Mouse (Mus musculus) midbrain, embryonic 13.5 days (tissue): ENCODE results near the gene Ache. TPM values are rescaled to one million over a fixed set of nuclear protein-coding genes. Genes with fewer than 3 reads are reported as not detected.
A peak's percentile ranks its signal among the peaks of the same experiment; 100 is the strongest.

Experiments used
- ATAC-seq: fragments of 200-750 bp; cut with Nextera tagmentation; 2 replicates; pipeline ENCODE4 v1.8.0; 2017; ENCODE audit warnings: mild to moderate bottlenecking, moderate TSS enrichment, moderate library complexity
- H3K27ac ChIP-seq: fragments of 300-500 bp; sonication (generic); 2 replicates; pipeline ENCODE4 v1.5.1; 2015; ENCODE audit warnings: inconsistent platforms, mild to moderate bottlenecking, moderate library complexity
- H3K27me3 ChIP-seq: fragments of 300-500 bp; sonication (generic); 2 replicates; pipeline ENCODE4 v1.6.1; 2015; ENCODE audit warnings: mild to moderate bottlenecking, inconsistent platforms
- H3K36me3 ChIP-seq: fragments of 300-500 bp; sonication (generic); 2 replicates; pipeline ENCODE4 v1.6.1; 2015; ENCODE audit warnings: mild to moderate bottlenecking, inconsistent platforms
- H3K4me1 ChIP-seq: fragments of 300-500 bp; sonication (generic); replicated peaks from 2 replicates; pipeline ENCODE4 v1.6.1; 2015; ENCODE audit warnings: inconsistent platforms
- H3K4me2 ChIP-seq: fragments of 300-500 bp; sonication (generic); replicated peaks from 2 replicates; pipeline ENCODE4 v1.6.1; 2015; ENCODE audit warnings: moderate library complexity, mild to moderate bottlenecking, inconsistent platforms
- H3K4me3 ChIP-seq: fragments of 300-500 bp; sonication (generic); replicated peaks from 2 replicates; pipeline ENCODE4 v1.5.1; 2015; ENCODE audit warnings: mild to moderate bottlenecking, inconsistent platforms
- H3K9ac ChIP-seq: fragments of 300-500 bp; sonication (generic); replicated peaks from 2 replicates; pipeline ENCODE4 v1.6.1; 2015; ENCODE audit warnings: mild to moderate bottlenecking, inconsistent platforms
- H3K9me3 ChIP-seq: fragments of 300-500 bp; sonication (generic); 2 replicates; pipeline ENCODE4 v1.6.1; 2016; ENCODE audit warnings: mild to moderate bottlenecking, inconsistent platforms
- WGBS: fragments of 180-500 bp; shearing (Covaris S2); methylation state at CpG from one replicate; pipeline ENCODE4 v1.1.7; 2015; 5-methylcytosine and 5-hydroxymethylcytosine counted together
- polyA plus RNA-seq: library from polyadenylated mRNA; unstranded; fragments of >200 nt; fragmentation: Nextera tagmentation; extraction: Ambion mirVana; gene quantifications from 2 replicates; pipeline ENCODE4 v1.2.1, GENCODE M21; 2015

Gene Ache
- polyA plus RNA-seq, 1 experiment from 2014 or later, result 11.2 TPM

GRCm38 (mm10) chr5:137288999-137289470 is 1.7 kb downstream of the Ache start:
- Histone ChIP-seq H3K27me3 (peaks cover 50% of the 10 kb centered on the region), H3K4me3 (peak overlapping the region; percentile 54), H3K27ac (no peak overlapping the region), H3K9me3 (no peaks in the 10 kb centered on the region), H3K36me3 (no peaks in the 10 kb centered on the region), H3K4me2 (peak overlapping the region; percentile 95), H3K4me1 (peaks cover 49% of the 10 kb centered on the region), H3K9ac (peak overlapping the region; percentile 53; the same call in 1 of the 2 replicates)
- ATAC-seq, result no peak
- WGBS, result 1% methylated on average over 25 of the region's 25 CpGs

- WGBS, result 54% methylated on average over 13 of the region's 13 CpGs
- Histone ChIP-seq H3K27ac (no peak overlapping the region), H3K4me3 (peak overlapping the region; percentile 54), H3K27me3 (peaks cover 50% of the 10 kb centered on the region), H3K4me2 (peak overlapping the region; percentile 95), H3K4me1 (peaks cover 51% of the 10 kb centered on the region), H3K36me3 (no peaks in the 10 kb centered on the region), H3K9ac (no peak overlapping the region), H3K9me3 (no peaks in the 10 kb centered on the region)
- ATAC-seq, result no peak
Observed at GRCm38 (mm10) chr5:137289591-137290365, 2.5 kb downstream of the Ache start.

GRCm38 (mm10) chr5:137290677-137291076 is 3.4 kb downstream of the Ache start:
- H3K27ac ChIP-seq, result no peak overlapping the region
- H3K4me2 ChIP-seq, result peak overlapping the region; percentile 22; the same call in 1 of the 2 replicates
- H3K9ac ChIP-seq, result 0 out of 2 replicates have a peak overlapping the region, but pooled peaks have one; percentile 10
- ATAC-seq, result no peak
- no peak overlapping the region for H3K4me3 ChIP-seq
- H3K9me3 ChIP-seq, result no peaks in the 10 kb centered on the region
- WGBS, result 26% methylated on average over 15 of the region's 15 CpGs
- peaks cover 8% of the 10 kb centered on the region for H3K36me3 ChIP-seq
- peaks cover 59% of the 10 kb centered on the region for H3K4me1 ChIP-seq
- H3K27me3 ChIP-seq, result peaks cover 50% of the 10 kb centered on the region

DNA sequence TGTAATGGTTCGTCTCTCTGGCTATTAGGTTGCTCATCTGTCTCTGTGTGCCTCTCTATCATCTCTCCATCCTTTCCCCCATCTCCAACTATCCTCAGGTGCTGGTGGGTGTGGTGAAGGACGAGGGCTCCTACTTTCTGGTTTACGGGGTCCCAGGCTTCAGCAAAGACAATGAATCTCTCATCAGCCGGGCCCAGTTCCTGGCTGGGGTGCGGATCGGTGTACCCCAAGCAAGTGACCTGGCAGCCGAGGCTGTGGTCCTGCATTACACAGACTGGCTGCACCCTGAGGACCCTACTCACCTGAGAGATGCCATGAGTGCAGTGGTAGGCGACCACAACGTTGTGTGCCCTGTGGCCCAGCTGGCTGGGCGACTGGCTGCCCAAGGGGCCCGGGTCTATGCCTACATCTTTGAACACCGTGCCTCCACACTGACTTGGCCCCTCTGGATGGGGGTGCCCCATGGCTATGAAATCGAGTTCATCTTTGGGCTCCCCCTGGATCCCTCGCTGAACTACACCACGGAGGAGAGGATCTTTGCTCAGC is 4.1 kb downstream of the Ache start:
- no peak overlapping the region for H3K4me3 ChIP-seq
- H3K9me3 ChIP-seq, result no peaks in the 10 kb centered on the region
- peaks cover 56% of the 10 kb centered on the region for H3K4me1 ChIP-seq
- peaks cover 50% of the 10 kb centered on the region for H3K27me3 ChIP-seq
- ATAC-seq, result no peak
- 80% methylated on average over 15 of the region's 15 CpGs for WGBS
- H3K9ac ChIP-seq, result no peak overlapping the region
- H3K36me3 ChIP-seq, result peaks cover 16% of the 10 kb centered on the region
- no peak overlapping the region for H3K4me2 ChIP-seq
- no peak overlapping the region for H3K27ac ChIP-seq

GRCm38 (mm10) chr5:137293282-137293681 is 6.0 kb downstream of the Ache start:
- peak overlapping the region; percentile 63 for H3K4me3 ChIP-seq
- 0 out of 2 replicates have a peak, but pooled peaks have one; percentile 2 for ATAC-seq
- H3K27ac ChIP-seq, result peak overlapping the region; percentile 87; the same call in 1 of the 2 replicates
- peak overlapping the region; percentile 100 for H3K4me2 ChIP-seq
- peaks cover 43% of the 10 kb centered on the region for H3K27me3 ChIP-seq
- WGBS, result under 1% methylated on average over 15 of the region's 15 CpGs
- peak overlapping the region; percentile 86 for H3K9ac ChIP-seq
- peaks cover 34% of the 10 kb centered on the region for H3K36me3 ChIP-seq
- no peaks in the 10 kb centered on the region for H3K9me3 ChIP-seq
- peaks cover 40% of the 10 kb centered on the region for H3K4me1 ChIP-seq

GRCm38 (mm10) chr5:137293839-137294743 is 6.8 kb downstream of the Ache start, which contains the start of gene Ufsp1:
Ufsp1 (plus strand) TSS chr5:137294629.
- H3K27me3 ChIP-seq, result peaks cover 37% of the 10 kb centered on the region
- peaks cover 33% of the 10 kb centered on the region for H3K4me1 ChIP-seq
- peak; percentile 97 for ATAC-seq
- H3K4me3 ChIP-seq, result peak within 1 kb of the TSS; percentile 63
- WGBS, result under 1% methylated on average over 52 of the region's 52 CpGs
- peak within 1 kb of the TSS; percentile 86 for H3K9ac ChIP-seq
- peak within 1 kb of the TSS; percentile 100 for H3K4me2 ChIP-seq
- H3K36me3 ChIP-seq, result peaks cover 42% of the 10 kb centered on the region
- no peaks in the 10 kb centered on the region for H3K9me3 ChIP-seq
- peak within 1 kb of the TSS; percentile 87 for H3K27ac ChIP-seq

DNA sequence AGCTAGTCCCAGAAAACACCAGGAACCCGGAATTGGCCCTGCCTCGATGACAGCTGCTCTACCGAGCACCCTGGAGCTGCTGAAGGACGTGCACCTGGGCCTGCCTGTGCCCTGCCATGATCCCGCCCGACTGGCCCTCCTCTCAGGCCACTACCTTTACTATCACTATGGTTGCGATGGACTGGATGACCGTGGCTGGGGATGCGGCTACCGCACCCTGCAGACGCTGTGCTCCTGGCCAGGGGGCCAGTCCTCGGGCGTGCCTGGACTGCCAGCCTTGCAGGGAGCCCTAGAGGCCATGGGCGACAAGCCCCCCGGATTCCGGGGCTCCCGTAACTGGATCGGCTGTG is 7.4 kb downstream of the Ache start:
- H3K4me2 ChIP-seq, result peak overlapping the region; percentile 100
- peaks cover 48% of the 10 kb centered on the region for H3K36me3 ChIP-seq
- 8% methylated on average over 18 of the region's 18 CpGs for WGBS
- H3K4me3 ChIP-seq, result peak overlapping the region; percentile 63
- H3K9ac ChIP-seq, result peak overlapping the region; percentile 86
- ATAC-seq, result peak; percentile 74
- H3K27ac ChIP-seq, result peak overlapping the region; percentile 87
- no peaks in the 10 kb centered on the region for H3K9me3 ChIP-seq
- peaks cover 28% of the 10 kb centered on the region for H3K4me1 ChIP-seq
- H3K27me3 ChIP-seq, result peaks cover 30% of the 10 kb centered on the region

DNA sequence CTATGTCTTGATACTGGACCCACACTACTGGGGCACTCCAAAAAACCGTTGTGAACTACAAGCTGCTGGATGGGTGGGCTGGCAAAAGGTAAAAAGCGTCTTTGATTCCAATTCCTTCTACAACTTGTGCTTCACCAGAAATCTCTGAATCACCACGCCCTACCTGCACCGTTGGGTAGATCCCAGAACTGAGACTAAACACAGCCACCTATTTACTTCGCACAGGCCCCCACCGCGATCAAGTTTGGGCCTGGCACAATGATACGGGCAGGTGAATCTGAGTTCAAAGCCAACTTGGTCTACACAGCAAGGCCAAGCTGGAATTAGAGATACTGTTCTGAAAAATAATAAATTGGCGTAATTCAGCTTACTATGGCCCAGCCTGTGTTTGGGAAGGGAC is 8.0 kb downstream of the Ache start:
- Histone ChIP-seq H3K4me2 (peak overlapping the region; percentile 100), H3K4me1 (peaks cover 25% of the 10 kb centered on the region), H3K4me3 (peak overlapping the region; percentile 63), H3K9me3 (no peaks in the 10 kb centered on the region), H3K27ac (peak overlapping the region; percentile 87), H3K27me3 (peaks cover 25% of the 10 kb centered on the region), H3K36me3 (peaks cover 54% of the 10 kb centered on the region), H3K9ac (peak overlapping the region; percentile 86)
- 84% methylated on average over 9 of the region's 9 CpGs for WGBS
- ATAC-seq, result no peak

DNA sequence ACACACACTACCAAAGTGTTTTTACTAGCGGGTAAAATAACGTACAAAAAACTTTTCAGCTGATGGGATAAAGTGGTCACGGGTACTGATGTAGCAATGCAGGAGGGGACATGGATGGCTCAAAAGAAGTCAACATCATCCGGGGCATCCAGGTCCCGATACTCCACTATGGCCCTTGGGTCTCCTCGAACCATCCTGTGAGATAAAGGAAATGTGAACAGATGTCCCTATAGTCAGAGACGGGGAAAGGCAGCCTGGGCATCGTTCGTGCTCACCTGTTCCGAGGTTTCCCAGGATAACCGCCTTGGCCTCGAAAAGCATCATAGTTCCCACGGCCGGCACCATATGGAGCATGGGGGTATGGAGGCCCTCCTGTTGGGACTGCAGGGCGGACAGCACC is 8.4 kb downstream of the Ache start:
- peaks cover 20% of the 10 kb centered on the region for H3K27me3 ChIP-seq
- H3K36me3 ChIP-seq, result peaks cover 58% of the 10 kb centered on the region
- no peak for ATAC-seq
- no peak overlapping the region for H3K4me2 ChIP-seq
- H3K9me3 ChIP-seq, result no peaks in the 10 kb centered on the region
- no peak overlapping the region for H3K9ac ChIP-seq
- H3K27ac ChIP-seq, result no peak overlapping the region
- 93% methylated on average over 15 of the region's 15 CpGs for WGBS
- H3K4me3 ChIP-seq, result no peak overlapping the region
- H3K4me1 ChIP-seq, result peaks cover 25% of the 10 kb centered on the region

DNA sequence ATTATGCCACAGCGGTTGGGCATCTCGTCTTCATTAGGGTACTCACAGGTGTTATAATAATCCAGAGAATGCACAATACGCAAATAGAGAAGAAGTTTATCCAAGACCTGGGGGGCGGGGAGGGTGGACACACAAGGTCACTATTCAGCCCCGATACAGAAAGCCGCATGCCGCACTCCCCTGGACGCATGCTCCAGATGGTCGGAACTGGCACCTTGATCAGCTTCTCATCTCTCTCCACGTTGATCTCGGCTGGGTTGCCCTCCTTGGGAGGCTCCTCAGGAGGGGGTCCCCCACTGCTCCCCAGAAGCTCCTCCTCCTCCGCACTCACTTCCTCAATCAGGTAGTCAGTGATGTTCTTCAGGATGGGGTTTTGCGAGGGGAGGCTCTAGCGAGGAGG is 9.8 kb downstream of the Ache start:
- Histone ChIP-seq H3K9ac (no peak overlapping the region), H3K27ac (no peak overlapping the region), H3K36me3 (peaks cover 72% of the 10 kb centered on the region), H3K4me3 (no peak overlapping the region), H3K9me3 (no peaks in the 10 kb centered on the region), H3K4me2 (no peak overlapping the region), H3K27me3 (peaks cover 6% of the 10 kb centered on the region), H3K4me1 (peaks cover 25% of the 10 kb centered on the region)
- 94% methylated on average over 14 of the region's 14 CpGs for WGBS
- ATAC-seq, result no peak

DNA sequence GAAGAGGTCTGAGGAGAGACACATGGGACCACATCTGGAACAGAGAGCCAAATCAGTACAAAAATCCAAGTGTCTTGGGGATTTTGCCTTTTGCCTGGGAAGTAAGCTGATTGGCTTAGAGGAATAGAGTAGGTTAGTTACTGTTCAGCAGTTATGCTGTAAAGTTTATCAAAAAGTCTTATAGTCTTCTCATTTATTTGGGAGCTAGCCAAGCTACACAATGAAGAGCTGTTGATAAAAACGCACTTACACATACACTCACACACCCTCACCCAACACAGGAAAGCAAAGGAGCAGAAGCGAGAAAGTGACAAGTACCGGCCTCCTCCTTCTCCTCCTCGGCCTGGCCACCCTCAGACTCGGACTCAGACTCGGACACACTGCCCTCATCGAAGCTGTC is 11.9 kb downstream of the Ache start:
- peaks cover 23% of the 10 kb centered on the region for H3K4me1 ChIP-seq
- no peak for ATAC-seq
- no peak overlapping the region for H3K4me2 ChIP-seq
- H3K27ac ChIP-seq, result no peak overlapping the region
- no peaks in the 10 kb centered on the region for H3K9me3 ChIP-seq
- 89% methylated on average over 7 of the region's 7 CpGs for WGBS
- H3K27me3 ChIP-seq, result no peaks in the 10 kb centered on the region
- peaks cover 93% of the 10 kb centered on the region for H3K36me3 ChIP-seq
- no peak overlapping the region for H3K4me3 ChIP-seq
- H3K9ac ChIP-seq, result no peak overlapping the region
